Comparison of ENCODE assay signal across 32 mouse cellular contexts in genomic region chr7:15884127-15884526, GRCm38 (mm10). TPM values are rescaled to one million over a fixed set of nuclear protein-coding genes. Genes with fewer than 3 reads are reported as not detected.
A peak's percentile ranks its signal among the peaks of the same experiment; 100 is the strongest.
DNase-seq lines count a peak whose midpoint lies in the region; ATAC-seq and TF ChIP-seq lines count a peak whose summit lies in the region.
"Had no signal": no experiment of that assay in that cellular context is flagged by ENCODE, and none has a peak within 500 bp of the region (broad histone marks: within the 10 kb centered on the region; RNA-seq: fewer than 3 reads in every experiment).

No protein-coding gene starts in this region.

- 81% methylated on average over 2 of the region's 2 CpGs for WGBS in liver, embryonic 11.5 days

- no peaks in the 10 kb centered on the region for H3K9me3 ChIP-seq in liver, embryonic 11.5 days (ENCODE audit: control insufficient read depth, low read length)
- H3K9me3 ChIP-seq in MEL (replicated peaks; ENCODE audit: insufficient read depth, low read length), result no peaks in the 10 kb centered on the region
- H3K9me3 ChIP-seq: embryonic facial prominence, embryonic 13.5 days; embryonic facial prominence, embryonic 15.5 days; forebrain, embryonic 10.5 days; forebrain, embryonic 12.5 days; G1E had no signal

- no peaks in the 10 kb centered on the region for H3K4me1 ChIP-seq in liver, embryonic 11.5 days (replicated peaks; ENCODE audit: control insufficient read depth, insufficient read depth, low read length)
- peaks cover 0 to 11% of the 10 kb centered on the region in 2 experiments; a peak in 3 of 4 replicates for H3K4me1 ChIP-seq in MEL (ENCODE audit: control insufficient read depth in 1 of 2, insufficient read depth in 2 of 2, low read length in 2 of 2)
- H3K4me1 ChIP-seq: embryonic facial prominence, embryonic 13.5 days; embryonic facial prominence, embryonic 15.5 days had no signal

- no peak overlapping the region for H3K9ac ChIP-seq in liver, embryonic 11.5 days (ENCODE audit: low read depth, low read length)
- no peak overlapping the region for H3K9ac ChIP-seq in MEL (ENCODE audit: control insufficient read depth, low read depth, low read length, poor library complexity, severe bottlenecking)
- H3K9ac ChIP-seq: embryonic facial prominence, embryonic 13.5 days; embryonic facial prominence, embryonic 15.5 days; forebrain, embryonic 12.5 days had no signal

- no peak overlapping the region for H3K4me2 ChIP-seq in liver, embryonic 11.5 days
- H3K4me2 ChIP-seq: embryonic facial prominence, embryonic 13.5 days; embryonic facial prominence, embryonic 15.5 days; forebrain, embryonic 12.5 days had no signal

- DNase-seq in liver (peak; percentile 6), MEL (ENCODE audit: low read depth, low spot score) (peak; percentile 27)
- DNase-seq in liver, embryonic 11.5 days (ENCODE audit: low spot score), result no peak
- DNase-seq in embryo, embryonic 10 days (ENCODE audit: low spot score), result no peak
- no peak for DNase-seq in frontal cortex, postnatal 25 days (ENCODE audit: low spot score in 2 of 2)
- DNase-seq in left cerebral cortex, postnatal 10 days (ENCODE audit: extremely low spot score in 1 of 2, low spot score in 2 of 2), result no peak
- DNase-seq: adrenal gland, adult 2 months; adrenal gland, postnatal 10 days; adrenal gland, postnatal 25 days; B cell, adult 2 months; cerebellum, adult 11 months; cerebellum, adult 18-20 months; cerebellum, adult 8-10 months; cerebellum, adult 9-11 months; cerebellum, postnatal 14 days; cerebellum, postnatal 36 days; embryo, embryonic 11 days had no signal

- H3K4me3 ChIP-seq in liver, embryonic 11.5 days (ENCODE audit: low read depth, low read length), result no peak overlapping the region
- H3K4me3 ChIP-seq in MEL (ENCODE audit: control insufficient read depth in 1 of 2, insufficient read depth in 1 of 2, low read depth in 2 of 2, low read length in 2 of 2), result no peak overlapping the region
- H3K4me3 ChIP-seq: embryonic facial prominence, embryonic 13.5 days; embryonic facial prominence, embryonic 15.5 days; forebrain, embryonic 10.5 days; forebrain, embryonic 12.5 days had no signal

- H3K79me2 ChIP-seq in MEL (ENCODE audit: control insufficient read depth, insufficient read depth, low read length, poor library complexity), result no peaks in the 10 kb centered on the region

- no peak; the same call in 1 of the 2 replicates for ATAC-seq in liver, embryonic 11.5 days (replicated peaks; ENCODE audit: low FRiP score)
- ATAC-seq in erythroblast, adult 5-6 weeks (replicated peaks; ENCODE audit: low FRiP score, poor library complexity, severe bottlenecking), result peak; percentile 74; the same call in 1 of the 2 replicates
- peak; percentile 89 for ATAC-seq in megakaryocyte progenitor cell, adult 5-6 weeks (replicated peaks; ENCODE audit: poor library complexity)
- ATAC-seq: CD4-positive, CD25-positive, alpha-beta regulatory T cell, adult 4 months; forebrain, embryonic 14.5 days; forebrain, embryonic 16.5 days had no signal

- intact Hi-C loops in left cerebral cortex, postnatal 10 days (cut with DNase I), result no loop called here

- no peak for TF ChIP-seq POLR2A in MEL (IDR thresholded peaks at IDR 0.05; ENCODE audit: control insufficient read depth in 1 of 2, insufficient read depth in 1 of 2, low read depth in 1 of 2, low read length in 2 of 2, poor library complexity in 1 of 2)

- no peaks in the 10 kb centered on the region for H3K27me3 ChIP-seq in liver, embryonic 11.5 days (replicated peaks; ENCODE audit: control insufficient read depth, insufficient read depth, low read length)
- no peaks in the 10 kb centered on the region for H3K27me3 ChIP-seq in MEL (ENCODE audit: control insufficient read depth in 1 of 2, insufficient read depth in 2 of 2, low read length in 2 of 2)
- H3K27me3 ChIP-seq: embryonic facial prominence, embryonic 13.5 days; embryonic facial prominence, embryonic 15.5 days; forebrain, embryonic 12.5 days had no signal

- TF ChIP-seq EP300 in MEL (IDR thresholded peaks at IDR 0.05; ENCODE audit: low read depth in 1 of 2, low read length in 2 of 2), result no peak

- no peak overlapping the region for H3K27ac ChIP-seq in liver, embryonic 11.5 days (ENCODE audit: low read depth, low read length)
- no peak overlapping the region for H3K27ac ChIP-seq in MEL (ENCODE audit: control insufficient read depth, low read depth, low read length)
- H3K27ac ChIP-seq: embryonic facial prominence, embryonic 13.5 days; embryonic facial prominence, embryonic 15.5 days; forebrain, embryonic 10.5 days; forebrain, embryonic 12.5 days had no signal

- no peaks in the 10 kb centered on the region for H3K36me3 ChIP-seq in liver, embryonic 11.5 days (ENCODE audit: control insufficient read depth, insufficient read depth, low read length)
- H3K36me3 ChIP-seq in MEL (ENCODE audit: control insufficient read depth in 1 of 2, insufficient read depth in 2 of 2, low read length in 2 of 2), result peaks cover 0 to 6% of the 10 kb centered on the region in 2 experiments; a peak in 1 of 4 replicates
- H3K36me3 ChIP-seq: embryonic facial prominence, embryonic 13.5 days; embryonic facial prominence, embryonic 15.5 days; forebrain, embryonic 10.5 days; forebrain, embryonic 12.5 days; G1E had no signal

- TF ChIP-seq CTCF in MEL (IDR thresholded peaks at IDR 0.05 in 2 of 3, conservative IDR thresholded peaks at IDR 0.05 in 1 of 3; ENCODE audit: control insufficient read depth in 1 of 3, insufficient read depth in 1 of 3, low read depth in 2 of 3, low read length in 3 of 3, poor library complexity in 1 of 3, severe bottlenecking in 1 of 3), result no peak

- no peak for TF ChIP-seq RAD21 in MEL (IDR thresholded peaks at IDR 0.05; ENCODE audit: low read depth, low read length)

TF ChIP-seq in MEL, 35 proteins besides CTCF, POLR2A, EP300 and RAD21:
- no peak for TF ChIP-seq POLR2AphosphoS2 (IDR thresholded peaks at IDR 0.05; ENCODE audit: low read length)
- 0 out of 2 replicates have a peak, but pooled peaks have one; percentile 16 for TF ChIP-seq TBP (IDR thresholded peaks at IDR 0.05; ENCODE audit: low read depth, low read length)

RNA-seq across cellular contexts. Expression of gene Crxos, which starts 1.7 kb away (rescaled TPM):
- not detected in 2 replicates for polyA plus RNA-seq in liver, embryonic 11.5 days (2014; fragmentation: Nextera tagmentation; extraction: Ambion mirVana)
- not detected in 2 replicates for total RNA-seq in MEL (2012; rRNA removed)
- polyA plus RNA-seq in MEL (2012; ENCODE audit: insufficient read depth in 1 of 2, insufficient read length in 2 of 2, low read depth in 1 of 2, low replicate concordance in 2 of 2, missing spikeins in 1 of 2), result under 1 TPM in 1 of 2 experiments, not detected in 1; 0.10 TPM
- not detected in 2 replicates for total RNA-seq in erythroblast, adult 5-6 weeks (2015; ENCODE audit: low replicate concordance)
- total RNA-seq in erythroblast, adult 5-6 weeks (2017; ENCODE audit: low replicate concordance), result not detected in 2 replicates
- total RNA-seq in megakaryocyte progenitor cell, adult 5-6 weeks (2015), result not detected in 2 replicates
- total RNA-seq in megakaryocyte progenitor cell, adult 5-6 weeks (2017), result not detected in 2 replicates
- under 1 TPM; 0.16 to 0.30 TPM for total RNA-seq in left cerebral cortex, postnatal 10 days (2021)
- total RNA-seq: adrenal gland, adult 2 months; adrenal gland, postnatal 25 days had no signal
- polyA plus RNA-seq: embryonic facial prominence, embryonic 11.5 days; embryonic facial prominence, embryonic 13.5 days; embryonic facial prominence, embryonic 15.5 days; forebrain, embryonic 10.5 days; forebrain, embryonic 12.5 days; forebrain, embryonic 14.5 days; forebrain, embryonic 16.5 days; G1E had no signal

RNA-seq across cellular contexts. Expression of gene Crx, which starts 4.4 kb away (rescaled TPM):
- not detected in 2 replicates for polyA plus RNA-seq in liver, embryonic 11.5 days (2014; fragmentation: Nextera tagmentation; extraction: Ambion mirVana)
- not detected in 2 replicates for total RNA-seq in MEL (2012; rRNA removed)
- not detected for polyA plus RNA-seq in MEL (2012; ENCODE audit: insufficient read depth in 1 of 2, insufficient read length in 2 of 2, low read depth in 1 of 2, low replicate concordance in 2 of 2, missing spikeins in 1 of 2)
- total RNA-seq in erythroblast, adult 5-6 weeks (2015; ENCODE audit: low replicate concordance), result not detected in 2 replicates
- total RNA-seq in erythroblast, adult 5-6 weeks (2017; ENCODE audit: low replicate concordance), result not detected in 2 replicates
- total RNA-seq in megakaryocyte progenitor cell, adult 5-6 weeks (2015), result not detected in 2 replicates
- total RNA-seq in megakaryocyte progenitor cell, adult 5-6 weeks (2017), result not detected in 2 replicates
- not detected for total RNA-seq in left cerebral cortex, postnatal 10 days (2021)
- total RNA-seq: adrenal gland, adult 2 months; adrenal gland, postnatal 10 days; adrenal gland, postnatal 25 days; adrenal gland, postnatal 4 days; CH12.LX had no signal
- polyA plus RNA-seq: adrenal gland, adult 2 months; CD4-positive, CD25-positive, alpha-beta regulatory T cell, adult 4 months; embryonic facial prominence, embryonic 13.5 days; forebrain, embryonic 12.5 days; forebrain, embryonic 16.5 days; G1E had no signal

RNA-seq across cellular contexts. Expression of gene Selenow, which starts 38.1 kb away (rescaled TPM):
- 557 and 609 TPM in 2 replicates for polyA plus RNA-seq in liver, embryonic 11.5 days (2014; fragmentation: Nextera tagmentation; extraction: Ambion mirVana)
- 13.1 and 15.8 TPM in 2 replicates for total RNA-seq in MEL (2012; rRNA removed)
- 10 to 100 TPM in 1 of 2 experiments, not detected in 1; 71.2 TPM for polyA plus RNA-seq in MEL (2012; ENCODE audit: insufficient read depth in 1 of 2, insufficient read length in 2 of 2, low read depth in 1 of 2, low replicate concordance in 2 of 2, missing spikeins in 1 of 2)
- total RNA-seq in erythroblast, adult 5-6 weeks (2015; ENCODE audit: low replicate concordance), result 36.8 and 50.1 TPM in 2 replicates
- total RNA-seq in erythroblast, adult 5-6 weeks (2017; ENCODE audit: low replicate concordance), result 7.5 and 11.2 TPM in 2 replicates
- 69.8 and 85.4 TPM in 2 replicates for total RNA-seq in megakaryocyte progenitor cell, adult 5-6 weeks (2015)
- 23.7 and 30.0 TPM in 2 replicates for total RNA-seq in megakaryocyte progenitor cell, adult 5-6 weeks (2017)
- 1,000 to 10,000 TPM; 1,526 to 1,528 TPM for total RNA-seq in left cerebral cortex, postnatal 10 days (2021)

RNA-seq across cellular contexts. Expression of gene Obox6, which starts 44.6 kb away (rescaled TPM):
- polyA plus RNA-seq in liver, embryonic 11.5 days (2014; fragmentation: Nextera tagmentation; extraction: Ambion mirVana), result not detected in 2 replicates
- not detected in 2 replicates for total RNA-seq in MEL (2012; rRNA removed)
- not detected for polyA plus RNA-seq in MEL (2012; ENCODE audit: insufficient read depth in 1 of 2, insufficient read length in 2 of 2, low read depth in 1 of 2, low replicate concordance in 2 of 2, missing spikeins in 1 of 2)
- total RNA-seq in erythroblast, adult 5-6 weeks (2015; ENCODE audit: low replicate concordance), result not detected in 2 replicates
- total RNA-seq in erythroblast, adult 5-6 weeks (2017; ENCODE audit: low replicate concordance), result not detected in 2 replicates
- not detected in 2 replicates for total RNA-seq in megakaryocyte progenitor cell, adult 5-6 weeks (2015)
- not detected in 2 replicates for total RNA-seq in megakaryocyte progenitor cell, adult 5-6 weeks (2017)
- not detected for total RNA-seq in left cerebral cortex, postnatal 10 days (2021)
- total RNA-seq: adrenal gland, adult 2 months; adrenal gland, postnatal 10 days; adrenal gland, postnatal 25 days; adrenal gland, postnatal 4 days; CH12.LX had no signal
- polyA plus RNA-seq: adrenal gland, adult 2 months; brain, embryonic 14.5 days; CD4-positive, CD25-positive, alpha-beta regulatory T cell, adult 4 months; cortical plate, adult 2 months; embryonic facial prominence, embryonic 11.5 days; embryonic facial prominence, embryonic 13.5 days; embryonic facial prominence, embryonic 15.5 days; forebrain, embryonic 10.5 days; forebrain, embryonic 12.5 days; forebrain, embryonic 14.5 days; forebrain, embryonic 16.5 days; G1E had no signal

Comparison
In these comparisons a context has a peak if more than half of its experiments do, and no peak if none do; other contexts are left out.
1. DNase-seq: peak in liver (single experiment) and MEL (single experiment); none in liver, embryonic 11.5 days (single experiment), embryo, embryonic 10 days (single experiment), frontal cortex, postnatal 25 days (0 of 2) and left cerebral cortex, postnatal 10 days (0 of 2).
2. RNA of gene Selenow, which starts 38.1 kb away (total RNA-seq): 1,526 to 1,528 TPM in left cerebral cortex, postnatal 10 days; 23.7 to 85.4 TPM in megakaryocyte progenitor cell, adult 5-6 weeks, 7.5 to 50.1 TPM in erythroblast, adult 5-6 weeks and 13.1 to 15.8 TPM in MEL; every median in the first group is over 10 times any median in the second.